Mouse (Mus musculus): ENCODE measurements at regions not wholly inside any gene's neighbourhood (a gene's known extent, or its start where the extent isn't known, plus 50 kb on each side); places are given as distances from the start of the nearest gene placed in this dataset.

- DNase-seq: no peak
Measured at GRCm38 (mm10) chr3:38397615-38397956, 87.1 kb downstream of the Ankrd50 start.

DNA sequence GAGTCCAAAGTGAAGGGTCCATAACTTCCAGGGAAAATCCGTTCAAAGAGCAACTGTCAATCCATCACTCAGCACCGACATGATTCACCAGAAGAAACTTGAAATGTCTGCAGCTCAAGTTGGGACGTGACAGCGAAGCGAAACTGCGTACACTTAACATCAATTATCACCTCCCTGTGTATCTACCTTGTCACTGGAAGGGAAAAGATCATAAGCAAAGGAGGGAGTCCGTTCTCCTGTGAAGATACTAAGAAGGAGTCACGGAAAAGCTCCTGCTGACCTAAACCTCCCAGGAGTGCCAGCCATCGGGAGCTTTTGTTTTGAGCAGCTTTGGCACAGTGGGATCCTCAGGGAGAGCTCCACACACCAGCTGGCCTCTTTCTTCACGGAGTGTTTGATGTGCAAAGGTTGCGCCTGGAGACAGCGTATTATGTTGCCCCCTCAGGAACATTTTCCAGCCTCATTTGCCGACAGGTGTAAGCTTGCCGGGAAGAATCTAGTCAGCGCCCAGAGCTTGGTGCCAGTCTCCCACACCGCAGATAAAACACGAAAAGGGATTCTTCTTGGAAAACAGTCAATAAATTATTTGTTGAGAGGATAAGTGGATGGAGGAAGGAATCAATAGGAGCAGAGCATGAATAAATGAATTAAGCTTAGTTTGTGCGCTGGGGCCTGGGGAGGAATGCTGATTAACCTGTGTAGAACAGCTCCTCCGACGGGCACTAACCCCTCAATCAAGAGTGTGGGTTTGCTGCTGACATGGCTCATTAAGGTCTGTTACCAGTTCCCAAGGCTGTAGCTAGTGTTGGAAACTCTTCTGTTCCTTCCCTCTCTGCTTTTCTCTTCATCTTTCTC is 87.7 kb downstream of the Ankrd50 start:
- no peak for DNase-seq

DNA sequence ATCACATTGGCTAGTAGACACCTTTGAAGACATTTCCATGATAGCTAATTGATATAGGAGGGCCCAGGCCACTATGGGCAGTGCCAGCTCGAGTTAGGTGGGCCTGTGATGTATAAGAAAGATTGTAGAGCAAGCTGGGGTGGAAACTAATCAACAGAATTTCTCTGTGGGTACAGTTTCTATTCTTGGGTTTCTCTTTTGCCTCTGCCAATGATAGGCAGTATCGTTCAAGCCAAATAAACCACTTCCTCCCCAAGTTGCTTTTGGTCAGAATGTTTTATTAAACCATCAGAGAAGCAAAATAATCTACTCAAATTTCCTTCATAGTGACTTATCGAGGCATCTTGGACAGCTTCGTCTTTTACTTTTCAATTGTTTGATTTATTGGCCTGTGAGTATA is 90.3 kb downstream of the Ankrd50 start:
- no peak for DNase-seq

DNA sequence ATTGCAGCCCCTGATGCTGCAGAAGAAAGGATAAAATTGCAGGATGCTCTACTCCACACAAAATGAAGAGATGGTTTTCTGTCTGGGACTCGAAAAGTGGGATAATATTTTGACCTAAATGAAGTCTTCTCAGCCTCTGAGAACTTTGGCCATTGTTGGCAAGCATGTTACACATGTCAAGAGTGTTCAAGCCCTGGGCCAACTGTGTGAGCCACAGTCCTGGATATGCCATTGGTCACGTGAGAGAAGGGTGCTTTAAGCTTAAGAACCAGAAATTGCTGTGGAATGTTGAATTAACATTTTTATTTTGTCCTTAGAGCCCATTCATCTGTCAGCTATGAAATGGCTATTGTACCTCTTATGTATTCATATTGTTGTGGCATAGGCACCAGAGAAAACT is 95.0 kb downstream of the Ankrd50 start:
- no peak for DNase-seq

- no peak for DNase-seq
Measured at GRCm38 (mm10) chr3:38388961-38389360, 95.7 kb downstream of the Ankrd50 start.

- DNase-seq: no peak
Measured at GRCm38 (mm10) chr3:38382743-38383142, 101.9 kb downstream of the Ankrd50 start.

DNA sequence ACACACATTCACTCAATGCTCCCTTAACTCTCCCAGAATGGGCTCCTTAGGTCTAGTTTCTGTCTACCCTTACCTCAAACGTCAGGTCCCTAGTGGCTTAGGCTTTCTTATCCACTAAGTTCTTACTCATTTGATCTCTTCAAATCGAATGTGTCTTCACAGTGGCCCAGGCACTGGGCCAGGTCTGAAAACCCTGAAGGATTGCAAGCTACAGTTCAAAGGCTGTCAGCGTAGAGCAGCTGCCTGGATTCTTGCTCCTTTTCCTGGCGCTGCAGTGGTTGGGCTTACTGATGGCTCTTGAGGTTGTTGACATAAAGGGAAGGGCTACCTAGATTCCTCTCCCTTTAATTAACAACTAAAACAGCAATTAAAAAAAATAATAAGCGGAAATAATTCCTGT is 103.0 kb downstream of the Ankrd50 start:
- DNase-seq: peak in 1 of 2 experiments; percentile 8

- no peak for DNase-seq
Measured at GRCm38 (mm10) chr3:38373690-38374089, 111.0 kb downstream of the Ankrd50 start.

DNA sequence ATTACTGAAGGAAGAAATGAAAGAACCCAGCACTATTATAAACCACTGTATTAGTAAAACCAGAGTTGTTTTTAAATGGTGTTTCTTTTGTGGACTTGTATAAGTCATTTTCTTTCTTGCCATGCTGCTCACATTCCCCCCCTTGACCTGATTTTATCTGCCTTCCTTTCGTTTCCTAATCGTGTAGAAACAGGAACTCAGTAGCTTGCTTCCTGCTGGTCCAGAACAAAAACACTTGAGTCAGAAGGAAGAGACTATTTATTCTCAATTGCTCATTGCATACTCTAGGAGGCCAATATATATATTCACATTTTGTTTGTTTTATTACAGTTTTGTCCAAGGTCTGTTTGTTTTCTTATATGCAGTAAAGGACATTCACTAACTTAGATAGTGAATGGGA is 112.9 kb downstream of the Ankrd50 start:
- no peak for DNase-seq

DNA sequence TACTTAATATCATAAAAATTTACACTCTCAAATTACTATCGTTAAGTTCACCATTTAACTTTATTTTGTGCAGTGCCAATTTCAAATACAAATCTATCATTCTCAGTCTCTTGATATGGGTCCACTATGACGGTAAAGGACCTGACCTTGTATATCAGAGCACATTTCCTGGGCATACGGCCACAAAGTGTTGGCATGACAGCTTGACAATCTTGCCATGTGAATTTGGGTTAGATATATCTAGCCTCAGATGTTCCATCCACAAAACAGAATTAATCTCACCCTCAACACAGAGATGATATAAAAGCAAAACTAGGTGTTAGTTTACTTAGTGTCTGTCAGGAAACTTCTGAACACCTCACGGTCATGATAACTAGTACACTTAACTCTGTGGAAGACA is 120.8 kb downstream of the Ankrd50 start:
- DNase-seq: no peak

DNA sequence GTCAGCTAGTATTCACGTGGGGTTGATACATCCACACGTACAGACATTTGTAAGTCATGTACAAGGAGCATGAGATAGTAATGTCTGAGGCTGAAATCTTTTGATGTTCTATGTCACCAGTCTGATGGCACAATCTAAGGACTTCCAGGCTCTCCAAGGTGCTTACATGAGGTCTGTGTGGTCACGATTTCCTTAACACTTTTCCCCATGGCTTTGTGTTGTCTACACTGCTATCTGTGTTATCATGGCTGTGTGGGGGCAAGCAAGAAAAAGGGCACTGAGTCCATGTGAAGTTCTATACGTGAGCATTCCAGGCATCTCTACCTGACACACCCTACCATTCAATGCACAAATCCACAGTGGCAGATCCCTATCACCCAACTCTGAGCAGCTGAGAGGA is 123.2 kb downstream of the Ankrd50 start:
- no peak for DNase-seq

- peak in 1 of 2 experiments; percentile 3 for DNase-seq
Measured at GRCm38 (mm10) chr3:38360974-38361373, 123.7 kb downstream of the Ankrd50 start.

DNA sequence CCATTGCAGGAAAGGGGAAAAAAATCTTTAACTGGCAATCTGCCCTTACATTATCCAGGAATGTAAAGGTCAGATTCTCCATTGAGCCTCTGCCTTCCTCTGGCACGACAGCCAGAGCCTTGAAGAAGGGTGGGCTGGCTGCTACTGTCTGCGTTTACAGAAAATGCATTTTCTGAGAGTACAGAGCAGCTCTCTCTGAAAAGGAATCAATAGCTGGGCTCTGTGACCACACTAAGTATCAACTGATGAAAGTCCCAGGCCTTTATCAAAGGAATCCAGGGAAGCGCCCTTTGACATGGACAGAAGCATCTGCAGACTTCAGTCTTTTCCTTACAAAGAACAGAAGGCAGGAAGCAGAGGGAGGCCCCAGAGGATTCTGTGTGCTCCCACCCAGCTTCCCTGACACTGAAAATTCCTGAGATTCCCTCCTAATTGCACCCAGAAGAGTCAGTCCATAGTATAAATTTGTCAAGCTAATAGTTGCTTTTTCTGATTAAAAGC is 124.2 kb downstream of the Ankrd50 start:
- DNase-seq: peak; percentile 2 to 11

- peak in 1 of 2 experiments; percentile 14 for DNase-seq
Measured at GRCm38 (mm10) chr3:38357905-38358491, 126.6 kb downstream of the Ankrd50 start.

- no peak for DNase-seq
Measured at GRCm38 (mm10) chr3:38344283-38344682, 140.4 kb downstream of the Ankrd50 start.

GRCm38 (mm10) chr3:38341666-38342065 is 143.0 kb downstream of the Ankrd50 start:
- DNase-seq: no peak

DNA sequence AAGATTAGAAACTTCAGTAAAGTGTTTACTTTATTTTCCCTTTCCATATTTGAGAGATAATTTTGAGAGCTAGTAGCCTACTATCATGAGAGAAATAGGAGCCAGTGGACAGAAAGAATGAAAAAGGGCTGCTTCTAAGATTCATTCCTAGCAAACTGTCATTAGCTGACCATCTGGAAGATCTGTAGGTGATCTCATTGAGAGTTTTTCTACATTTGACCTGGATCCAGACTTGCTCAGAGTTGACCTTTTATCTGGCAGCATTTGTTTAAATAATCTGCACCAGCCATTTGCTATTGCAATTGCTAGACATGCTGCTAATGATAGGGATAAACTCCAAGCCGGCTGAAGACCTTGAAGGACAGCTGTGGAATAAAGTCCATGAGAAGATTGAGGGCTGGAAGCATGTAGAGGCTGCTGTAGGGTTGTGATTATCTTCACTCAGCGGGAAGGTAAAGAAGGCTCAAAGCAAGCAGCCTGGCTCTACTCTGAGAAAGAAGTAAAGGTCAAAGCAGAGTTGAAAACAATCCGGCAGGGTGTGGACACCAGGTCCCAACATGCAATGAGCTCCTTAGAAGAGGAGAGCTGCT is 151.2 kb downstream of the Ankrd50 start:
- no peak for DNase-seq

- DNase-seq: no peak
Measured at GRCm38 (mm10) chr3:38331169-38331568, 153.5 kb downstream of the Ankrd50 start.

GRCm38 (mm10) chr3:38327286-38327685 is 157.4 kb downstream of the Ankrd50 start:
- DNase-seq: no peak

- no peak for DNase-seq
Measured at GRCm38 (mm10) chr3:38326211-38326610, 158.4 kb downstream of the Ankrd50 start.

DNA sequence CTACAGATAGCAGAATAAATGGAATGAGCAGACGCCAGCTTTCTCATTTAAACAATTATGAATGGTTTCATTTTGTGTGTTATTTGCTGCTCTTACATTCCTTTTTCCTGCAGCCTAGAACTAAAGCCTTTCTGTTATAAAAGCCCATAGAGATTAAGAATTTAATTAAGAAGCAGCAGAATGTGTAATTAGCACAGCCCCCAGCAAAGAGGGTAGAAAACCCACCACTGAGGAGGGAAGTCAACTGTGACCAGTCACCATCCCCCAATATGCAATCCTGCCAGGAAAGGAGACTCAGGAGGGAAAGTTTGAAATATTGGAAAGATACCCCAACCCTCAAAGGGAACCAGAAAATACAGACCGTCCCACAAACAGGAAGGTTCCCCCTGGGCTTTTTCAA is 160.0 kb downstream of the Ankrd50 start:
- no peak for DNase-seq

DNA sequence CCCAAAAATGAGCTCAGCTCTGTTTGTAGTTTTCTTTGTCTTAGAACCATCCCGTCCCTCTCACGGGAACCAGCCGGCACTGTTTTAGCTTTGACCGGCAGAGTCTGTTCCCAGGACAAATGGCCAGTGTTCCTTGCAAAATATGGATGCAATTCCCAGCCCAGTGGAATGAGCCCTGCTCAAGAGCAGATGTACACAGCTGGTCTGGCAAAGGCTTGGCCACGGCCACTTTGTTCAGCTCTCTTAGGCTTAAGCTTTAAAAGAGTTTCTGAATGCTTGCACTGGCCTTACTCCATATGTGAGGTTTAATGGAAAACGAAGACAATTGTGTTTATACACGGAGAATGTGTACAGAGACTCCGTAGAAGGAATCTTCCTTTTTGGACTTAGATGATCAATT is 162.2 kb downstream of the Ankrd50 start:
- peak; percentile 36 for DNase-seq

DNA sequence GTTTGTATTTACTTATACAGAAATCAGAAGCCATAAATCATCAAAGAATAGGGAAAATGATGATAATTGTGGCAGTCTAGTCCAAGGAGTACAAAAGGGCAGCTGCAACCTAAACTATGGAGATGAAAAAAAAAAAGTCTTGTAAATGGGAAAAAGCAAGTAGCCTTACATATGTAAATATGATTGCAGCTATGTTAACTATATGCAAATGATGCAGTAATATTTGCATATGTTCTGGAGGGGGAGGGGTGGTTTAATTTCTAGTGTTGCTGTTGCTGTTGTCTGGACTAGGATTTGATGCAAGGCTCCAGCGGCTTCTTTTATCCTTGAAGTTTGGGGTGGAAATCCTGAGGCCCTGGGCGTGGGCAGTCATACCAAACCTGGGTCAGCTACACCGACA is 163.0 kb downstream of the Ankrd50 start:
- no peak for DNase-seq

DNA sequence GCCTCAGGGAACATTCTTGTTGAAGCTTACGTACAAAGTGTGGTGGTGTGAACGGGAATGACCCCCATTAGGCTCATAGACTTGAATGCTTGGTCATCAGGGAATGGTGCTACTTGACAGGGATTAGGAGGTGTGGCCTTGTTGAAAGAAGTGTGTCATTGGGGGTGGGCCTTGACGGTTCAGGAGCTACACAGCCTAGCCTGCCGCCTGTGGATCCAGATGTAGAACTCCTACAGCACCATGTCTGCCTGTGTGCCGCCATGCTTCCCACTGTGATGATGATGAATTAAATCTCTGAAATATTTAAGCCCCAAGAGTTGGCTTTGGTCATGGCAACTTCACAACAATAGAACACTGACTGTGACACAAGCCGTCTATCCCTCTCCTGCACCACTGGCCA is 163.6 kb downstream of the Ankrd50 start:
- no peak for DNase-seq
